Mouse (Mus musculus): ENCODE results near the gene Ccdc69. TPM values are rescaled to one million over a fixed set of nuclear protein-coding genes. Genes with fewer than 3 reads are reported as not detected.
"Not testable (repeated sequence)": the region's sequence is repeated elsewhere in the genome, so short reads cannot be mapped to it uniquely, and the experiment has no call there.

Ccdc69 gene
- polyA plus RNA-seq, 1 experiment from 2014 or later = 10.4 TPM

DNA sequence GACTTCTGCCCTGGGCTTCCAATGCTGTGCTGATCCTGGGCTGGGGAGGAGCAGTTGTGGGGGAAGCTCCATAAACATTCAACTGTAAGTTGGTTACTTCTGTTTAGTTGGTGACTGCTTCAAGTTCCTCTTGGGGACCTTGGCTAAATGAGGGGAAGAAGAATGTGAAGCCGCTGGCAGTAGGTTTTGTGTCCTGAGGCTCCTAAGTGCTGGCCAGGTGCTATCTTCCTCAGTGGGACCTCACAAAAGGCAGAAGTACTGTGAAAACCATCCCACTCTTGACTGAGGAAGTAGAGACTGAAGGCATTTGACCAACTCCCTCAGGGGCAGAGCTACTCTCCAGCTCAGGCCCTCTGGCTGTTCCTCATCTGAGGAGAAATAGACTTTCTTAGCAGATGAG is 28.7 kb upstream of the Ccdc69 start:
- DNase-seq (ENCODE audit: low spot score) = no peak
- H3K4me3 ChIP-seq = no peak overlapping the region
- WGBS = 88% methylated on average over 1 of the region's 1 CpGs
- no peak overlapping the region for H3K27ac ChIP-seq
- H3K36me3 ChIP-seq = peaks cover 47% of the 10 kb centered on the region
- H3K27me3 ChIP-seq (ENCODE audit: insufficient read depth, poor library complexity, severe bottlenecking) = no peaks in the 10 kb centered on the region
- H3K4me1 ChIP-seq = peaks cover 8% of the 10 kb centered on the region
- no peaks in the 10 kb centered on the region for H3K9me3 ChIP-seq

GRCm38 (mm10) chr11:55105389-55105788 is 27.5 kb upstream of the Ccdc69 start:
- H3K27ac ChIP-seq = no peak overlapping the region
- H3K4me3 ChIP-seq = no peak overlapping the region
- H3K36me3 ChIP-seq = peaks cover 47% of the 10 kb centered on the region
- no peak for DNase-seq (ENCODE audit: low spot score)
- WGBS = 73% methylated on average over 4 of the region's 4 CpGs
- H3K27me3 ChIP-seq (ENCODE audit: insufficient read depth, poor library complexity, severe bottlenecking) = no peaks in the 10 kb centered on the region
- H3K9me3 ChIP-seq = no peaks in the 10 kb centered on the region
- peaks cover 4% of the 10 kb centered on the region for H3K4me1 ChIP-seq

DNA sequence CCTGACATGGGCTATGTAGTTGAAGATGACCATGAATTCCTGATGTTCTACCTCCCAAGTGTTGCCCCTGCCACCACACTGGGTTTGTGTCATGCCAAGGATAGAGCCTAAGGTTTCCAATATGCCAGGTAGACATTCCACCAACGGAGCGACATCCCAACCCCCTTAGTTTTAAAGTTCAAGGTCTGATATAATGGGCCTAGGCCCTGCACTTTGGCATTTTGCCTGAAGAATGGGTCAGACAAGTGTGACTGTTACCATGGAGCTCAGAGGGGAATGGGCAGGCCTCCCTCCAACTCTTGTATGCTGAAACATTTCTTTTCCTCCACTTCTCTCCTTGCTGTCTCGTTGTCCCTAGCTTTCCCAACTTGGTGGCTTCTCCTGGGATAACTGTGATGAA is 25.3 kb upstream of the Ccdc69 start:
- no peaks in the 10 kb centered on the region for H3K9me3 ChIP-seq
- peaks cover 38% of the 10 kb centered on the region for H3K36me3 ChIP-seq
- no peak overlapping the region for H3K4me3 ChIP-seq
- DNase-seq (ENCODE audit: low spot score) = no peak
- no peak overlapping the region for H3K27ac ChIP-seq
- H3K27me3 ChIP-seq (ENCODE audit: insufficient read depth, poor library complexity, severe bottlenecking) = no peaks in the 10 kb centered on the region
- peaks cover 15% of the 10 kb centered on the region for H3K4me1 ChIP-seq
- 89% methylated on average over 3 of the region's 3 CpGs for WGBS

DNA sequence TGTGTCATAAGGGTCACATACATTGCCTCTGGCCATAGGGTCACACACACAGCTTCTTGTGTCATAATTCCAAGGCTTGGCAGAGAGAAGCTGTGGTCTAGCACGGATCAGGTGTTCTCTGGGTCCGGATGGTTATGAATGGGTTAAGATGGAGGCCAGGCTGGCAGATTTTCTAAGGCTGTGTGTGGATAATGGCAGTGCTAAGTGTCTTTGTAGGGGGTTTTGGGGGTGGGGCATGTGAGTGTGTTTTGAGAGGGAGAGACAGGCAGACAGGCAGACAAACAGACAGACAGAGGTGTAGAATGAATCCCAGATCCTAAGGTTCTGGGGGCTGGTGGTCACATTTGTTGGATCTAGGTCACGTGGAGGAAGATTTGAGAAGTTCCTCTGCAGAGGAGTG is 24.1 kb upstream of the Ccdc69 start:
- H3K4me1 ChIP-seq = peaks cover 23% of the 10 kb centered on the region
- H3K27me3 ChIP-seq (ENCODE audit: insufficient read depth, poor library complexity, severe bottlenecking) = no peaks in the 10 kb centered on the region

DNA sequence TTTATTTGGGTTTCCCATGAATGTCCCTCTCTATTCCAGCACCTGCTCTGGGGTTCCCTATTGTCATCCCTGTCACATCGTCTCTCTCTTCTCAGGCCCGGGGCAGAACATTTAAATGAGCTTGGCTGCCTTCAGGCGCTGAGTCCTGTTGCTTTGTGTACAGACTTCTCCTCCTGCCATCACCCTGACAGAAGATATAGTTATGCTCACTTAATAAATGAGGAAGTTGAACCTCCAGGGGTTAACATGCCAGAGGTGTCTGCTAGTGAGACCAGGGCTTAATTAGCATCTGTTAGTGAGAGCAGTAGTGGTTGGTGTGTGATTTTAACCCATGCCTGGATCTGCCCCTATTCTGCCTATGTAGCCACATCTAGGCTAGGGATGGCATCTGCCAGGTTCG is 21.9 kb upstream of the Ccdc69 start:
- H3K4me1 ChIP-seq = peaks cover 27% of the 10 kb centered on the region
- no peaks in the 10 kb centered on the region for H3K27me3 ChIP-seq (ENCODE audit: insufficient read depth, poor library complexity, severe bottlenecking)
- H3K36me3 ChIP-seq = peaks cover 11% of the 10 kb centered on the region
- H3K27ac ChIP-seq = no peak overlapping the region
- H3K9me3 ChIP-seq = no peaks in the 10 kb centered on the region
- DNase-seq (ENCODE audit: low spot score) = no peak
- H3K4me3 ChIP-seq = no peak overlapping the region
- 74% methylated on average over 4 of the region's 4 CpGs for WGBS

More for the DNA sequence above, 24.1 kb upstream of the Ccdc69 start:
- peaks cover 27% of the 10 kb centered on the region for H3K36me3 ChIP-seq
- no peaks in the 10 kb centered on the region for H3K9me3 ChIP-seq
- DNase-seq (ENCODE audit: low spot score) = no peak
- 76% methylated on average over 3 of the region's 3 CpGs for WGBS
- H3K27ac ChIP-seq = no peak overlapping the region
- no peak overlapping the region for H3K4me3 ChIP-seq

DNA sequence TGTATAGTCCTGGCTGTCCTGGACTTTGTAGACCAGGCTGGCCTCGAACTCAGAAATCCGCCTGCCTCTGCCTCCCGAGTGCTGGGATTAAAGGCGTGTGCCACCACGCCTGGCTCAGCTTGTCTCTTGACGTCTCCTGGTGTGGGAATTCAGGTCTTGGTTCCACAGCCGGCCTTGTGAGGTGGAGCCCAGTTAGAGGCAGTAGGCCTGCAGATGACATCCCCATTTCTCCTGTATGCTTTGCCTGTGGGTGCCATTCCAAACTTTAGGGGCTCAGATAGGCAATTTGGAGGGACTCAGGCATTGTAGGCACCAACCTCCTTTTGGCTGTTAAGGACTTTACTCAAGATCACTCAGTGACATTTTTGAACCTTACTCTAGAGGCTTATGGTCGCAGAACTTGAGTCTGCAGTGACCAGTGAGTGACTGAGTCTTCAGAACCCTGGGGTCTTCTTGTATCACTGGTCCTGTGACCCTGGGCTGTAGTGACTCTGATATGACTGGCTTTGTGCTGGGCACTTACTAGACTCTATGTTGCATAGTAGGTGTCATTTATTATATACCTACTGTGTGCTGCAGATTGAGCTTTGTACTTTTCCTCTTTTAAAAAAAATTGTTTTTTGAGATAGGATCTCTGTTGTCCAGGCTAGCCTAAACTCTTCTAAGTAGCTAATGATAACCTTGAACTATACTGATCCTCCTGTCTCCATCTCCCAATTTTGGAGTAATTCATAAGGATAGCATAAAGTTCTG is 21.3 kb upstream of the Ccdc69 start:
- Histone ChIP-seq H3K9me3 (no peaks in the 10 kb centered on the region), H3K27me3 (ENCODE audit: insufficient read depth, poor library complexity, severe bottlenecking) (no peaks in the 10 kb centered on the region), H3K27ac (no peak overlapping the region), H3K36me3 (peaks cover 8% of the 10 kb centered on the region), H3K4me1 (peaks cover 27% of the 10 kb centered on the region), H3K4me3 (no peak overlapping the region)
- WGBS = 86% methylated on average over 8 of the region's 8 CpGs
- no peak for DNase-seq (ENCODE audit: low spot score)

DNA sequence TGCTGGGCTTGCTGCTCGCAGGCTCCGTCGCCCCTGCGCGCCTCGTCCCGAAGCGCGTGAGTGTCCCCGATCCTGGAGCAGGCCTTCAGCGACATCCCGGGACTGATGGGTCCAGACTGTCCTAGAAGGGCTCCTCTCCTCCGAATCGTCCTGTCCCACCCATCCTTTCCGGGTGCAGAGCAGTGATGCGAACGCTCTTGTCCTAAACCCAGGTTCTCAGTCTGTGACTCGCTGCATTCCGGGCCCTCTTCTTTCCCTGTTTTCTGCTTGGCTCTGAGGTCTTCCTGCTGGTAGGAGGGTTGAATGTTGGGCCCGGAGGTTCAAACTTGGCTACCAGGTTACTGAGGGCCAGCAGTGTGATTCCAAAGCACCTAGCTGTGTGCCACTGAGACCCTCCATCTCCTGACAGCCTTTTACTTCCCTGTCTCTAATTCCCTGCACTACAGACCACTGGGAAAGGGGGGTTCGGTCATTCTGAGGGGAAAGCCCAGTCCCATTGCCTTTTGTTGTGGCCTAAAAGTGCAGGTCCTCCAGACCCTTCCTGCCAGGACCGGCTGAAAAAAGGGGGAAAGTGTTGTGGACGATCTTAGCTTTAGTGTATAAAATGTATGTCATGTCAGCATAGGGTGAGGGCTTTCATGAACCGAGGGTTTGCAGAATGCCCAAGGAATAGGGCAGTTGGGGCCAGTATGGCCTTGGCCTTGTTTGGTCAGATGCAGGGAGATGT is 20.4 kb upstream of the Ccdc69 start:
- peaks cover 2% of the 10 kb centered on the region; the same call in 1 of the 2 replicates for H3K36me3 ChIP-seq
- WGBS = 15% methylated on average over 24 of the region's 24 CpGs
- H3K9me3 ChIP-seq = no peaks in the 10 kb centered on the region
- no peaks in the 10 kb centered on the region for H3K27me3 ChIP-seq (ENCODE audit: insufficient read depth, poor library complexity, severe bottlenecking)
- H3K4me3 ChIP-seq = peak overlapping the region; percentile 70
- H3K27ac ChIP-seq = peak overlapping the region; percentile 82
- DNase-seq (ENCODE audit: low spot score) = peak; percentile 81
- peaks cover 27% of the 10 kb centered on the region for H3K4me1 ChIP-seq

GRCm38 (mm10) chr11:55097463-55098188 is 19.7 kb upstream of the Ccdc69 start, which contains the start of gene Gm2a:
Gene Gm2a, plus strand, starts transcription at chr11:55098115.
- Histone ChIP-seq H3K4me3 (peak within 1 kb of the TSS; percentile 70), H3K27me3 (ENCODE audit: insufficient read depth, poor library complexity, severe bottlenecking) (no peaks in the 10 kb centered on the region), H3K9me3 (no peaks in the 10 kb centered on the region), H3K4me1 (peaks cover 27% of the 10 kb centered on the region), H3K36me3 (peaks cover 2% of the 10 kb centered on the region; the same call in 1 of the 2 replicates), H3K27ac (peak within 1 kb of the TSS; percentile 82)
- peak; percentile 99 for DNase-seq (ENCODE audit: low spot score)
- WGBS = 2% methylated on average over 44 of the region's 45 CpGs

DNA sequence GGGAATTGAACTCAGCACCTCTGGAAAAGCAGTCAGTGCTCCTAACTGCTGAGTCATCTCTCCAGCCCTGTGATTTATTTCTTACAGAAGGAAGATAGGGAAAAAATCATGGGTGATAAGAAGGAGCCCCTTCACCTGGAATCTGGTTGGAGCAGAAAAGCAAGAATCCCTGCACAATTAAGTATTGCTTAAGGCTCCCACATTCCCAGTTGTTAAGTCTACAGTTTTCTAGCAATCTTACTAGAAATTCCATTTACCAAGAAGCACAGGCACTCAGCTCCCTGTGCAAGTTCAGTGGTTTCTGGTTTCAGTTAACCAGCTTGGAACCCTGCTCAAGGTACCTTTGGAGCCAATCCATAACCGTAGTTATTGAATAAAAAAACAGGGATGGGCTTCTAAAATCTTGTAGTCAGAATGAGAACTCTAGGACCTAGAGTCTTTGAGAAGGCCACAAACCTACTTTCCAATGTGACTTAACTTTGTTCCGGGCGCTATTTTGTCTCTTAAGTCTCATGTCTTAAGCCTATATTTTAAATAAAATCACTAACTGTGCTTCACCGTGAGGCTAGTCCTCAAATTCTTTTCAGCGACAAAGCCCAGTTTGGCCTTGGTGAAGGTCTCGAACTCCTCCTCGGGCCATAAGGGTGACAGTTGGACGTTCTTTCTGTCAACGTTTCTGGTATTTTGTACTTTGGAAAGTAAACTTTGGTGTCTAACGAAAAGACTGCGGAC is 19.0 kb upstream of the Ccdc69 start:
- peaks cover under 1% of the 10 kb centered on the region; the same call in 1 of the 2 replicates for H3K36me3 ChIP-seq
- DNase-seq (ENCODE audit: low spot score) = no peak
- H3K4me3 ChIP-seq = peak overlapping the region; percentile 70
- H3K4me1 ChIP-seq = peaks cover 24% of the 10 kb centered on the region
- peak overlapping the region; percentile 82 for H3K27ac ChIP-seq
- WGBS = 33% methylated on average over 11 of the region's 11 CpGs
- H3K9me3 ChIP-seq = no peaks in the 10 kb centered on the region
- no peaks in the 10 kb centered on the region for H3K27me3 ChIP-seq (ENCODE audit: insufficient read depth, poor library complexity, severe bottlenecking)

DNA sequence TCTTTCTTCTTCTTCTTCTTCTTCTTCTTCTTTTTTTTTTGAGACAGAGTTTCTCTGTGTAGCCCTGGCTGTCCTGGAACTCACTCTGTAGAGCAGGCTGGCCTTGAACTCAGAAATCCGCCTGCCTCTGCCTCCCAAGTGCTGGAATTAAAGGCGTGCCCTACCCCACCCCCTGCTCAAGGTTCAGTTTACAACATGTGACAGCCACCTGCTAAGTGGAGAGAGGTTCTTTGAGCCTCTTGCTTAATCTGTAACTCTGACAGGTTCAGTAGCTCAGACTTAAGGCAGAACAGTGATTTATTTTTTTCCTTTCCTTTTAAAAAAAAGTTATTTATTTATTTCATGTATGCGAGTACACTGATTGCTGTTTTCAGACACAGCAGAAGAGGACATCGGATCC is 18.4 kb upstream of the Ccdc69 start:
- 85% methylated on average over 4 of the region's 4 CpGs for WGBS

DNA sequence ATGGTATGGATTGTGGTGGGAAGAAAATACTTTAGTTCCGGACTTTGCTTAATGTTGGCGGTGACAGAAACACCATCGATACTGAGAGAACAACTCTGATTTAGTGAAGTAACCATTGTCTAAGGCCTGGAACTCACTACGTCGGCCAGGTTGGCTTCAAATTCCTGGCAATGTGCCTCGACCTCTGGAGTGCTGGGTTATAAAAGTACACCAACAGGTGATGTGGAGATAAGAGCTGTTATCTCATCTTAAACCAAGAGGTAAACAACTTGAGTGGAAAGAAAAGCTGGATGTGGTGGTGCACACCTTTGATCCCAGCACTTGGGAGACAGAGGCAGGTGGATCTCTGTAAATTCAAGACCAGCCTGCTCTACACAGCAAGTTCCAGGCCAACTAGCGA is 15.2 kb upstream of the Ccdc69 start:
- Histone ChIP-seq H3K27ac (no peak overlapping the region), H3K9me3 (no peaks in the 10 kb centered on the region), H3K4me3 (no peak overlapping the region), H3K36me3 (no peaks in the 10 kb centered on the region), H3K27me3 (ENCODE audit: insufficient read depth, poor library complexity, severe bottlenecking) (0 out of 2 replicates have a peak, but pooled peaks cover 4% of the 10 kb centered on the region), H3K4me1 (peaks cover 11% of the 10 kb centered on the region)
- DNase-seq (ENCODE audit: low spot score) = no peak
- WGBS = 79% methylated on average over 7 of the region's 7 CpGs

More for the DNA sequence above, 18.4 kb upstream of the Ccdc69 start:
- H3K27me3 ChIP-seq (ENCODE audit: insufficient read depth, poor library complexity, severe bottlenecking); H3K36me3 ChIP-seq; H3K9me3 ChIP-seq; H3K27ac ChIP-seq; DNase-seq (ENCODE audit: low spot score); H3K4me3 ChIP-seq: not testable (repeated sequence)
- H3K4me1 ChIP-seq = peaks cover 24% of the 10 kb centered on the region

DNA sequence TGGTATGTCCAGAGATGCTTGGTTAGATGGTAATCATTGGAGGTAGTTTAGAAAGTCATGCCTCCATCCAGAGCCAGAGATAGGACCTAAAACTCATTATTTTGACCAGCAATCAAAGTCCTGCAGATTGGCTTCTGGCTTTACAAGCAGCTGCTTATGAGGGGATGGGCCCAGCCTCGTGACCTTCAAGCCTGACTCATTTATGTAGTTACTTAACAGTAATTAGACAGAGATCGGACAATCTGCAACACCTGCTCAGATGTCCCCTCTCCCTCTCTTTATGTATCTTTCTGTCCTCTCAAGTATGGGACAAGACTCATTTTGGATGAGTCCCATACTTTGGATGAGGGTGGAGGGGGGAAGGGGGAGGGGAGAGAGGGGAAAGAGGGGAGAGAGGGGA is 12.0 kb upstream of the Ccdc69 start:
- no peak for DNase-seq (ENCODE audit: low spot score)
- H3K27ac ChIP-seq = no peak overlapping the region
- H3K4me1 ChIP-seq = peaks cover 8% of the 10 kb centered on the region
- H3K27me3 ChIP-seq (ENCODE audit: insufficient read depth, poor library complexity, severe bottlenecking) = 0 out of 2 replicates have a peak, but pooled peaks cover 4% of the 10 kb centered on the region
- H3K36me3 ChIP-seq = no peaks in the 10 kb centered on the region
- H3K4me3 ChIP-seq = no peak overlapping the region
- no peaks in the 10 kb centered on the region for H3K9me3 ChIP-seq
- WGBS = 77% methylated on average over 2 of the region's 2 CpGs

Measured in heart, embryonic 10.5 days (tissue).